Mouse (Mus musculus): ENCODE results near the gene Ces1h. TPM values are rescaled to one million over a fixed set of nuclear protein-coding genes. Genes with fewer than 3 reads are reported as not detected.

Ces1h gene
- polyA plus RNA-seq, 1 experiment, result not detected

DNA sequence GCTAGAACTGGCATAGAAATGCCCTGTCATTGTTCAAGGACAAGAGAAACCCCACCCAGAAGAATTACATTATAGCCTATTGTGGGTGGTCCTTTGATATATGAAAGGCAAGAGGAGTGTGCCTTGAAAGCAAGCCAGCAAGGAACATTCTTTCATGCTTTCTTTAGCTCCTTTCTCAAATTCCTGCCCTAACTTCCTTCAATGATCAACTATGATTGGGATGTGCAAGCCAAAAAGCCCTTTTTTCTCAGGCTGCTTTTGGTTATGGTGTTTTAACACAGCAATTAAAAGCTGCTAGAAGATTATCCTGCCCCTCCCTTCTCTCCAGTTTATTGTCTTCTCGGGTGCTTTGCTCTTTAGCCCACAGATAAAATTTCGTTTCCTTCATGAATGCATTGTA is 10.0 kb downstream of the Ces1h start:
- H3K4me1 ChIP-seq (ENCODE audit: control insufficient read depth, insufficient read depth, low read length), result no peaks in the 10 kb centered on the region
- H3K9me3 ChIP-seq (replicated peaks; ENCODE audit: control insufficient read depth, insufficient read depth, low read length, poor library complexity, severe bottlenecking), result no peaks in the 10 kb centered on the region
- H3K9ac ChIP-seq (ENCODE audit: low read depth, poor library complexity, severe bottlenecking), result no peak overlapping the region
- no peaks in the 10 kb centered on the region for H3K27me3 ChIP-seq (ENCODE audit: control insufficient read depth, insufficient read depth, low read length, poor library complexity, severe bottlenecking)
- no peak overlapping the region for H3K4me3 ChIP-seq (ENCODE audit: low read depth, low read length)
- H3K27ac ChIP-seq (ENCODE audit: insufficient read depth, low read length), result no peak overlapping the region
- no peak for TF ChIP-seq CTCF (IDR thresholded peaks at IDR 0.05; ENCODE audit: low read depth, low read length)
- TF ChIP-seq EP300 (IDR thresholded peaks at IDR 0.05; ENCODE audit: insufficient read depth, low read depth, low read length), result no peak
- no peak for TF ChIP-seq POLR2A (IDR thresholded peaks at IDR 0.05; ENCODE audit: insufficient read depth, low read length)
- no peaks in the 10 kb centered on the region for H3K36me3 ChIP-seq (ENCODE audit: control insufficient read depth, insufficient read depth, low read length, poor library complexity, severe bottlenecking)

DNA sequence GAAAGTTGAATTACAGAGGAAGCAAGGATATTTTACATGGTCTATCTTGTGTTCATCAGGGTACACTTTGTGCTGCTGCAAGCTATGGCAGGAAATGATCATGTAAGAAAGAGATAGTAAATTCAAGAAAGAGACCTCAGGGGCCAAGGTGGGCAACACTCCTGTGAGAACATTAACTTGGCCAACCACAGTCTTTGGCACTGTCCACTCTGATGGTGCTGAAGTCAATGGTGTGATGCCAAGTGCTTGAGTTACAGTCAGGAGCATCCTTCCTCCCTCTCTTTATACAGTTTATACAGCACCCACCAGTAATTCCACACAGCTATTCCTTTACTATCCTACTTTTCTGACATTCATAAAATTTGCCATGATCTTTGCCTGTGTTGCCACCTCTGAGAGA is 19.4 kb downstream of the Ces1h start:
- no peak for TF ChIP-seq CTCF (IDR thresholded peaks at IDR 0.05; ENCODE audit: low read depth, low read length)
- no peak for TF ChIP-seq POLR2A (IDR thresholded peaks at IDR 0.05; ENCODE audit: insufficient read depth, low read length)
- no peak for TF ChIP-seq EP300 (IDR thresholded peaks at IDR 0.05; ENCODE audit: insufficient read depth, low read depth, low read length)
- no peaks in the 10 kb centered on the region for H3K4me1 ChIP-seq (ENCODE audit: control insufficient read depth, insufficient read depth, low read length)
- no peak overlapping the region for H3K27ac ChIP-seq (ENCODE audit: insufficient read depth, low read length)
- H3K4me3 ChIP-seq (ENCODE audit: low read depth, low read length), result no peak overlapping the region
- H3K36me3 ChIP-seq (ENCODE audit: control insufficient read depth, insufficient read depth, low read length, poor library complexity, severe bottlenecking), result no peaks in the 10 kb centered on the region
- H3K9ac ChIP-seq (ENCODE audit: low read depth, poor library complexity, severe bottlenecking), result no peak overlapping the region
- no peaks in the 10 kb centered on the region for H3K9me3 ChIP-seq (replicated peaks; ENCODE audit: control insufficient read depth, insufficient read depth, low read length, poor library complexity, severe bottlenecking)
- H3K27me3 ChIP-seq (ENCODE audit: control insufficient read depth, insufficient read depth, low read length, poor library complexity, severe bottlenecking), result no peaks in the 10 kb centered on the region

DNA sequence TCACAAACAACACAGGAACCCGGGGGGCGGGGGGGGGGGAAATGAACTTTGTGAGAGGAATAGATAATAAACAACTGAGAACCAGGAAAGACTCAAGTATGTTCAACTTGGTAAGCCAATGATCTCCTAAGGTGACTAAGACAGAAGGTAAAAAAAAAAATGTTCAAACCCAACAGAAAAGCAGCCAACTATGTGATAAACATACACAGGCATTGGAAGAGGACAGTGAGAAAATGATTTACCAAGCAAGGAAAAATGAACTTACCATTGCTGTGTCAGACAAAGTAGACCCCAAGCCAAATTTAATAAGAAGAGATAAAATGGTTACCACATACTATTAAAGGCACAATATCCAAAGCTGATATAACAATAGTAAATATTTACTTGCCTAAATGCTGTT is 40.0 kb downstream of the Ces1h start:
- Histone ChIP-seq H3K27ac (ENCODE audit: insufficient read depth, low read length) (no peak overlapping the region), H3K36me3 (ENCODE audit: control insufficient read depth, insufficient read depth, low read length, poor library complexity, severe bottlenecking) (no peaks in the 10 kb centered on the region), H3K4me1 (ENCODE audit: control insufficient read depth, insufficient read depth, low read length) (peaks cover 1% of the 10 kb centered on the region), H3K9me3 (replicated peaks; ENCODE audit: control insufficient read depth, insufficient read depth, low read length, poor library complexity, severe bottlenecking) (no peaks in the 10 kb centered on the region; the same call in 1 of the 2 replicates), H3K4me3 (ENCODE audit: low read depth, low read length) (no peak overlapping the region), H3K9ac (ENCODE audit: low read depth, poor library complexity, severe bottlenecking) (no peak overlapping the region), H3K27me3 (ENCODE audit: control insufficient read depth, insufficient read depth, low read length, poor library complexity, severe bottlenecking) (no peaks in the 10 kb centered on the region)
- no peak for TF ChIP-seq POLR2A (IDR thresholded peaks at IDR 0.05; ENCODE audit: insufficient read depth, low read length)
- TF ChIP-seq CTCF (IDR thresholded peaks at IDR 0.05; ENCODE audit: low read depth, low read length), result no peak
- TF ChIP-seq EP300 (IDR thresholded peaks at IDR 0.05; ENCODE audit: insufficient read depth, low read depth, low read length), result no peak

DNA sequence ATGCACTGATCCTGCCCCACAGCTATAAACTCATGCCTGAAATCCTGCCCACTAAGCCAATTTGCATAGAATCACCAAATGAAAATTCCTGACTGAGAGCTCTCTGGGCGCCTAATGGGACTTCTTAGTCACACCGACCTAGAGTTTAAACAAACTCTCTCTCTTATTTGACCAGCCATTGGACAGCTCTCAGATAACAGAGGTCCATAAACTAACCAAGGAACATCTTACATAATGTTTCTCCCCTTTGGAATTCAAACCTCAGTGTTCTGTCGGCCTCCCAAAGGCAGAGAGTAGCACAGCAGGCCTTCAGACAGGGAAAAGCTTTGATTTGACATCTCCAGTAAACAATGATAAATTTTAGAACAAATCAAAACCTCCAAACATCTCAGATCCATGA is 42.3 kb downstream of the Ces1h start, which contains the start of gene Ces1g:
Gene Ces1g, minus strand, starts transcription at position 102 of the 400 bp plus-strand sequence.
- Histone ChIP-seq H3K27ac (ENCODE audit: insufficient read depth, low read length) (no peak within 1 kb of the TSS), H3K36me3 (ENCODE audit: control insufficient read depth, insufficient read depth, low read length, poor library complexity, severe bottlenecking) (no peaks in the 10 kb centered on the region), H3K27me3 (ENCODE audit: control insufficient read depth, insufficient read depth, low read length, poor library complexity, severe bottlenecking) (no peaks in the 10 kb centered on the region), H3K4me1 (ENCODE audit: control insufficient read depth, insufficient read depth, low read length) (peaks cover 1% of the 10 kb centered on the region), H3K4me3 (ENCODE audit: low read depth, low read length) (no peak within 1 kb of the TSS), H3K9ac (ENCODE audit: low read depth, poor library complexity, severe bottlenecking) (no peak within 1 kb of the TSS), H3K9me3 (replicated peaks; ENCODE audit: control insufficient read depth, insufficient read depth, low read length, poor library complexity, severe bottlenecking) (no peaks in the 10 kb centered on the region; the same call in 1 of the 2 replicates)
- no peak for TF ChIP-seq CTCF (IDR thresholded peaks at IDR 0.05; ENCODE audit: low read depth, low read length)
- TF ChIP-seq POLR2A (IDR thresholded peaks at IDR 0.05; ENCODE audit: insufficient read depth, low read length), result no peak
- TF ChIP-seq EP300 (IDR thresholded peaks at IDR 0.05; ENCODE audit: insufficient read depth, low read depth, low read length), result no peak

DNA sequence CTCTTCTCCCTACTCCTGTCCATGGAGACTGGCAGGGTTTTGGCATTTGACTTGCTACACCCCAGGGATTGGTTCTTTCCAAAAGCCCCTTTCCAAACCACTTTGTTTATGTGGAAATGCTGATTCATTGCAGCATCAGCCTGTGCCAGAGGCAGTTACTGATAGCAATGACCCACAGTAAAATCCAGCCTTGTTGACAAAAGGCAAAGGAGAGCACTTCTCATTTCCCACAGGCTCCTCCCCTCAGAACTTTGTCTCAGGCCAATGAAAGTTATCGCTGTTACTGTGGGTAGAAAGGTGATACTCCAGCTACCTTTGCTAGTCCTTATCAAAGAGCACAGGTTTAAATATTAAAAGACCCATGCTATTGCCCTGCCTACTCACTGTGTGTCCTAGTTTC is 46.8 kb downstream of the Ces1h start:
- no peak for TF ChIP-seq POLR2A (IDR thresholded peaks at IDR 0.05; ENCODE audit: insufficient read depth, low read length)
- no peak for TF ChIP-seq CTCF (IDR thresholded peaks at IDR 0.05; ENCODE audit: low read depth, low read length)
- H3K9me3 ChIP-seq (replicated peaks; ENCODE audit: control insufficient read depth, insufficient read depth, low read length, poor library complexity, severe bottlenecking), result no peaks in the 10 kb centered on the region
- no peak overlapping the region for H3K4me3 ChIP-seq (ENCODE audit: low read depth, low read length)
- H3K27ac ChIP-seq (ENCODE audit: insufficient read depth, low read length), result no peak overlapping the region
- peaks cover 1% of the 10 kb centered on the region for H3K4me1 ChIP-seq (ENCODE audit: control insufficient read depth, insufficient read depth, low read length)
- H3K9ac ChIP-seq (ENCODE audit: low read depth, poor library complexity, severe bottlenecking), result no peak overlapping the region
- no peaks in the 10 kb centered on the region for H3K27me3 ChIP-seq (ENCODE audit: control insufficient read depth, insufficient read depth, low read length, poor library complexity, severe bottlenecking)
- H3K36me3 ChIP-seq (ENCODE audit: control insufficient read depth, insufficient read depth, low read length, poor library complexity, severe bottlenecking), result no peaks in the 10 kb centered on the region

DNA sequence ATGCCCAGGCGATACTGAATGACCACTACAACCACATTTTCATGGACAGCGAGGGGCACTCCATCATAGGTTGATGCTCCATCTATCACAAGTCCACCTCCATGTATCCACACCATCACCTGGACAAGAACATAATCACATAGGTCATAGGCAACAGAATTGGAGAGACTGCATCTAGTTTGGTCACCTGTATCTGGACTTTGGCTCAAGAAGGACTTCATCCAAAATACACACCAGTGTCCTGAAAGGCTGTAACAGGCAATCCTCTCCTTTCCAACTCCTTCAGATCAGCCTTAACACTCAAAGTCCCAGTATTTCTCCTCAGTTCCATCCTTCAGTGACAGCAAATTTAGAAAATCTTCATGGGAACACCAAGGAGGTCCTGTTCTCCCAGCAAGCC is 48.4 kb downstream of the Ces1h start:
- no peak overlapping the region for H3K27ac ChIP-seq (ENCODE audit: insufficient read depth, low read length)
- TF ChIP-seq POLR2A (IDR thresholded peaks at IDR 0.05; ENCODE audit: insufficient read depth, low read length) (no peak), EP300 (IDR thresholded peaks at IDR 0.05; ENCODE audit: insufficient read depth, low read depth, low read length) (no peak), CTCF (IDR thresholded peaks at IDR 0.05; ENCODE audit: low read depth, low read length) (no peak)
- no peaks in the 10 kb centered on the region for H3K36me3 ChIP-seq (ENCODE audit: control insufficient read depth, insufficient read depth, low read length, poor library complexity, severe bottlenecking)
- no peaks in the 10 kb centered on the region for H3K9me3 ChIP-seq (replicated peaks; ENCODE audit: control insufficient read depth, insufficient read depth, low read length, poor library complexity, severe bottlenecking)
- peaks cover 1% of the 10 kb centered on the region for H3K4me1 ChIP-seq (ENCODE audit: control insufficient read depth, insufficient read depth, low read length)
- H3K9ac ChIP-seq (ENCODE audit: low read depth, poor library complexity, severe bottlenecking), result no peak overlapping the region
- no peak overlapping the region for H3K4me3 ChIP-seq (ENCODE audit: low read depth, low read length)
- no peaks in the 10 kb centered on the region for H3K27me3 ChIP-seq (ENCODE audit: control insufficient read depth, insufficient read depth, low read length, poor library complexity, severe bottlenecking)
